Mouse (Mus musculus) cerebellum, adult 2 months (tissue): ENCODE data around the gene Trafd1.

Source experiments
- CTCF ChIP-seq: fragments of 200-500 bp; IDR thresholded peaks from 2 replicates; pipeline ENCODE4 v1.5.1; 2011; ENCODE audit warnings: low read depth, mild to moderate bottlenecking, control low read depth, low read length, moderate library complexity, borderline replicate concordance; ENCODE audit not compliant: insufficient read depth
- POLR2A ChIP-seq: fragments of 200-500 bp; IDR thresholded peaks from 2 replicates; pipeline ENCODE4 v1.6.1; 2011; ENCODE audit warnings: low read length, control low read depth, borderline replicate concordance; ENCODE audit not compliant: insufficient read depth

DNA sequence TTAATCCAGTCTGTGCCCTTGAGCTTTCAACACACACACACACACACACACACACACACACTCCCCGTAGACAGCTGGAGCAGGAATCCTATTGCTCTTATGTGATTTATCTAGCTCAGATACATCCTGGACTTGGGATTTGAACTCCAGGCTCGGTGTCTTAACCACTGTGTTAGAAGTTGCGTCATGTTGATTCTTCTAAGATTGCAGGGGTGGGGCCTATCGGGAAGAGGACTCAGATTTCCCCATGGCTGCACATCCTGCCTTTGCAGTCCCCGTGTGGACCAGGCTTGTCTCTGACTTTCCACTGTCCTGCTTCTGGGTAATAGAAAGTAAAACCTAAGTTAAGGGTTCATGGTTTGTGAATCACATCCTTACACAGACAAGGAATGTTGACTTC is 14.6 kb upstream of the Trafd1 start:
- TF ChIP-seq CTCF: no peak
- TF ChIP-seq POLR2A: no peak
